Mouse (Mus musculus): ENCODE data around the gene Ctf2.

The Ctf2 gene

GRCm38 (mm10) chr7:127759716-127760115, 27.8 kb upstream of the Ctf2 start:
- no peak for DNase-seq (ENCODE audit: low spot score in 2 of 2)

GRCm38 (mm10) chr7:127753741-127754140, 21.8 kb upstream of the Ctf2 start:
- DNase-seq (ENCODE audit: low spot score in 2 of 2): no peak

GRCm38 (mm10) chr7:127753158-127753557, 21.2 kb upstream of the Ctf2 start:
- no peak for DNase-seq (ENCODE audit: low spot score in 2 of 2)

GRCm38 (mm10) chr7:127752069-127752468, 20.1 kb upstream of the Ctf2 start:
- no peak for DNase-seq (ENCODE audit: low spot score in 2 of 2)

GRCm38 (mm10) chr7:127751619-127752018, 19.7 kb upstream of the Ctf2 start:
- DNase-seq (ENCODE audit: low spot score in 2 of 2): no peak

GRCm38 (mm10) chr7:127750131-127751127, 18.5 kb upstream of the Ctf2 start:
- DNase-seq (ENCODE audit: low spot score in 2 of 2): no peak

GRCm38 (mm10) chr7:127748235-127748560, 16.2 kb upstream of the Ctf2 start:
- no peak for DNase-seq (ENCODE audit: low spot score in 2 of 2)

- DNase-seq (ENCODE audit: low spot score in 2 of 2): no peak
These were observed 15.7 kb upstream of the Ctf2 start for GRCm38 (mm10) chr7:127747559-127748234.

- no peak for DNase-seq (ENCODE audit: low spot score in 2 of 2)
These were observed 14.8 kb upstream of the Ctf2 start for GRCm38 (mm10) chr7:127746494-127747491.

GRCm38 (mm10) chr7:127745652-127746493, 13.9 kb upstream of the Ctf2 start:
- DNase-seq (ENCODE audit: low spot score in 2 of 2): peak in 1 of 2 experiments; percentile 61

- peak; percentile 80 to 84 for DNase-seq (ENCODE audit: low spot score in 2 of 2)
These were observed 13.3 kb upstream of the Ctf2 start for GRCm38 (mm10) chr7:127745251-127745651.

- DNase-seq (ENCODE audit: low spot score in 2 of 2): peak; percentile 24 to 65
These were observed 12.5 kb upstream of the Ctf2 start, which contains the start of gene Fbxl19 for GRCm38 (mm10) chr7:127744366-127745045. Gene Fbxl19, plus strand, starts transcription at chr7:127744543.

GRCm38 (mm10) chr7:127730170-127730569, 1.8 kb downstream of the Ctf2 start:
- DNase-seq (ENCODE audit: low spot score in 2 of 2): no peak

- DNase-seq (ENCODE audit: low spot score in 2 of 2): no peak
These were observed 4.1 kb downstream of the Ctf2 start for GRCm38 (mm10) chr7:127727898-127728297.

GRCm38 (mm10) chr7:127725924-127726323, 6.0 kb downstream of the Ctf2 start:
- no peak for DNase-seq (ENCODE audit: low spot score in 2 of 2)

GRCm38 (mm10) chr7:127725490-127725889, 6.5 kb downstream of the Ctf2 start:
- no peak for DNase-seq (ENCODE audit: low spot score in 2 of 2)

- no peak for DNase-seq (ENCODE audit: low spot score in 2 of 2)
These were observed 12.7 kb downstream of the Ctf2 start for GRCm38 (mm10) chr7:127719258-127719657.

GRCm38 (mm10) chr7:127718339-127718738, 13.6 kb downstream of the Ctf2 start:
- no peak for DNase-seq (ENCODE audit: low spot score in 2 of 2)

GRCm38 (mm10) chr7:127716992-127717391, 15.0 kb downstream of the Ctf2 start:
- peak; percentile 60 for DNase-seq (ENCODE audit: low spot score in 2 of 2)

- DNase-seq (ENCODE audit: low spot score in 2 of 2): no peak
These were observed 17.1 kb downstream of the Ctf2 start for GRCm38 (mm10) chr7:127714816-127715215.

All from natural killer cell, adult 2 months (primary cell).